Mouse (Mus musculus) spleen, adult 18-20 months (tissue): ENCODE results near the gene Fbxl3.
A peak's percentile ranks its signal among the peaks of the same experiment; 100 is the strongest.

ENCODE experiments used
- DNase-seq, 2 experiments: peaks; one replicate each; pipeline ENCODE4 v3.0.0; 2022; ENCODE audit warnings: mixed read lengths in 2 of 2

The Fbxl3 gene

GRCm38 (mm10) chr14:103079209-103079977 lies 20.0 kb downstream of the Fbxl3 start:
- DNase-seq = no peak

- no peak for DNase-seq
Measured at GRCm38 (mm10) chr14:103078006-103078912, 21.1 kb downstream of the Fbxl3 start.

- no peak for DNase-seq
Measured at GRCm38 (mm10) chr14:103077272-103078005, 21.9 kb downstream of the Fbxl3 start.

GRCm38 (mm10) chr14:103075166-103075565 lies 24.2 kb downstream of the Fbxl3 start:
- DNase-seq = no peak

- DNase-seq = no peak
Measured at GRCm38 (mm10) chr14:103073825-103074224, 25.5 kb downstream of the Fbxl3 start.

- no peak for DNase-seq
Measured at GRCm38 (mm10) chr14:103072731-103073130, 26.6 kb downstream of the Fbxl3 start.

- DNase-seq = no peak
Measured at GRCm38 (mm10) chr14:103071471-103071870, 27.9 kb downstream of the Fbxl3 start.

- DNase-seq = peak; percentile 22 to 27
Measured at GRCm38 (mm10) chr14:103070790-103071189, 28.6 kb downstream of the Fbxl3 start.

- DNase-seq = peak; percentile 92 to 93
Measured at GRCm38 (mm10) chr14:103069864-103070611, 29.3 kb downstream of the Fbxl3 start, which contains the start of gene Cln5. Gene Cln5 (plus strand): TSS chr14:103070216.

GRCm38 (mm10) chr14:103069465-103069863 lies 29.9 kb downstream of the Fbxl3 start:
- no peak for DNase-seq

- peak; percentile 54 to 83 for DNase-seq
Measured at GRCm38 (mm10) chr14:103065294-103066167, 33.8 kb downstream of the Fbxl3 start.

- no peak for DNase-seq
Measured at GRCm38 (mm10) chr14:103059495-103059894, 39.9 kb downstream of the Fbxl3 start.

- no peak for DNase-seq
Measured at GRCm38 (mm10) chr14:103058998-103059397, 40.4 kb downstream of the Fbxl3 start.

GRCm38 (mm10) chr14:103056601-103057000 lies 42.8 kb downstream of the Fbxl3 start:
- no peak for DNase-seq

- DNase-seq = no peak
Measured at GRCm38 (mm10) chr14:103054731-103055130, 44.6 kb downstream of the Fbxl3 start.

GRCm38 (mm10) chr14:103051159-103051769 lies 48.1 kb downstream of the Fbxl3 start:
- peak; percentile 77 to 93 for DNase-seq

- no peak for DNase-seq
Measured at GRCm38 (mm10) chr14:103048292-103049086, 50.9 kb downstream of the Fbxl3 start.

- DNase-seq = no peak
Measured at GRCm38 (mm10) chr14:103046677-103047076, 52.7 kb downstream of the Fbxl3 start, which contains the start of gene Acod1. Gene Acod1 (plus strand): TSS chr14:103046977.

GRCm38 (mm10) chr14:103037016-103037415 lies 62.4 kb downstream of the Fbxl3 start:
- DNase-seq = peak in 1 of 2 experiments; percentile 14

- DNase-seq = peak; percentile 26 to 34
Measured at GRCm38 (mm10) chr14:103034076-103034475, 65.3 kb downstream of the Fbxl3 start.
